Mouse (Mus musculus): Measurements from ENCODE around the gene Cdkn1a.

DNA sequence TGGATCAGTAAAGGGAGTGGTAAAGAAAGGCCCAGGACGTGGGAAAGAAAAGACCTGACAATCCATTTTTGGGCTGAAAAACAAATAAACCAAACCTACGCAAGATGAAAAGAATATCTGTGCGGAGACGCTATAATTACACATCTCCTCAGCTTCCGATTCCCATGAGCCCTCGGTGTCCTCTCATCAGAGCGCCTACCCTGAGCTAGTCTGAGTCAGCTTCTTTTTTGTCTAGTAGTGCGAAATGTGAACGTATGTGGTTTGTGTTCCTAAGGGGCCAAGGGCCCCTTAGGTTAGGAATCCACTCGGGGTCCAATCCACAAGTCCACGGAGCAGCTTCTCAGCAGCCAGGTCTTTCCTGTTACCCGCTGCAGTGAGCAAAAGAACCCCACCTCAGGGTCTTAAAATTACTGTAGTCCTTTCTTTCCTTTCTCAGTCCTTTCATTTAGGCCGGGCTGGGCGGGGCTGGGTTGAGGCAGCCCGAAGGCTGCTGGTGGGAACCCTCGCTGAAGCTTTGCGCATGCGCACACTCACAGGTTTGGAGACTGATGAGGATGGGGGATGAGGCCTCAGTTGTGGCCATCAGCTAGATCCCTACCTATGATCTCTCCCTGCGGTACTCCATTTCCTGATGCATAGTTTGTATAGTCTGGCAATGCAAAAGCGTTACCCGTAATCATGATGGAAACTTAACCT lies 25.4 kb upstream of the Cdkn1a start:
- TF ChIP-seq POLR2A (IDR thresholded peaks at IDR 0.05; ENCODE audit: insufficient read length, low read depth) (no peak), USF1 (IDR thresholded peaks at IDR 0.05; ENCODE audit: low read depth) (no peak)
